Mouse (Mus musculus) left cerebral cortex, adult 8-10 months (tissue): Measurements from ENCODE around the gene Ints3. TPM values are rescaled to one million over a fixed set of nuclear protein-coding genes. Genes with fewer than 3 reads are reported as not detected.
"Not testable (repeated sequence)": the region's sequence is repeated elsewhere in the genome, so short reads cannot be mapped to it uniquely, and the experiment has no call there.

ENCODE experiments used
- DNase-seq, 2 experiments: peaks; one replicate each; pipeline ENCODE4 v3.0.0; 2022; ENCODE audit warnings: low spot score in 2 of 2
- total RNA-seq, 4 experiments: library from RNA; stranded (reverse); gene quantifications; 2 replicates each; pipeline ENCODE4 v1.2.4; 2022

Ints3 gene
- total RNA-seq, 4 experiments from 2014 or later = 55.1 to 59.9 (median 59.0) TPM

- no peak for DNase-seq
Observed at GRCm38 (mm10) chr3:90359230-90359629, 74.2 kb downstream of the Ints3 start.

- DNase-seq = no peak
Observed at GRCm38 (mm10) chr3:90357959-90358358, 75.5 kb downstream of the Ints3 start.

GRCm38 (mm10) chr3:90347847-90348246 is 85.6 kb downstream of the Ints3 start:
- no peak for DNase-seq

GRCm38 (mm10) chr3:90342853-90343252 is 90.6 kb downstream of the Ints3 start:
- not testable (repeated sequence) for DNase-seq

Other genes with a start within 250 kb of the Ints3 start
- gene Rps27, start 220.0 kb downstream of the Ints3 start, total RNA-seq = 1,000 to 10,000 TPM; 1,002 to 1,118 (median 1,038) TPM
- 10 to 100 TPM in 1 of 4 experiments, 1 to 10 TPM in 3; 7.6 to 11.3 (median 8.5) TPM for gene Rab13, start 219.9 kb downstream of the Ints3 start, total RNA-seq
- gene Jtb, start 202.0 kb downstream of the Ints3 start, total RNA-seq = 10 to 100 TPM; 29.4 to 40.3 (median 33.6) TPM
- under 1 TPM; 0.25 to 0.72 (median 0.52) TPM for gene Creb3l4, start 190.1 kb downstream of the Ints3 start, total RNA-seq
- gene Slc39a1, start 185.4 kb downstream of the Ints3 start, total RNA-seq = 10 to 100 TPM; 43.0 to 52.8 (median 49.6) TPM
- gene Crtc2, start 179.5 kb downstream of the Ints3 start, total RNA-seq = 10 to 100 TPM; 33.0 to 41.6 (median 35.8) TPM
- 10 to 100 TPM; 35.2 to 38.6 (median 37.1) TPM for gene Dennd4b, start 168.4 kb downstream of the Ints3 start, total RNA-seq
- gene Gatad2b, start 140.4 kb downstream of the Ints3 start, total RNA-seq = 10 to 100 TPM; 90.4 to 99.8 (median 96.4) TPM
- gene Slc27a3, start 43.7 kb downstream of the Ints3 start, total RNA-seq = 1 to 10 TPM; 5.7 to 7.9 (median 7.4) TPM
- 1 to 10 TPM; 4.2 to 6.0 (median 5.0) TPM for gene Npr1, start 32.2 kb upstream of the Ints3 start, total RNA-seq
- gene Ilf2, start 42.5 kb upstream of the Ints3 start, total RNA-seq = 10 to 100 TPM; 84.9 to 98.9 (median 93.3) TPM
- 10 to 100 TPM; 62.4 to 74.7 (median 67.1) TPM for gene Snapin, start 57.4 kb upstream of the Ints3 start, total RNA-seq
- 100 to 1,000 TPM; 162 to 170 (median 167) TPM for gene Chtop, start 75.9 kb upstream of the Ints3 start, total RNA-seq
- gene S100a1, start 80.8 kb upstream of the Ints3 start, total RNA-seq = 100 to 1,000 TPM; 122 to 162 (median 132) TPM
- 10 to 100 TPM; 17.1 to 26.1 (median 20.5) TPM for gene S100a13, start 80.8 kb upstream of the Ints3 start, total RNA-seq
- under 1 TPM in 1 of 4 experiments, not detected in 3; 0.63 TPM for gene S100a14, start 93.2 kb upstream of the Ints3 start, total RNA-seq
- 100 to 1,000 TPM in 2 of 4 experiments, 10 to 100 TPM in 2; 85.4 to 115 (median 102) TPM for gene S100a16, start 103.6 kb upstream of the Ints3 start, total RNA-seq
- 1 to 10 TPM in 3 of 4 experiments, under 1 TPM in 1; 0.74 to 1.9 (median 1.5) TPM for gene S100a3, start 127.0 kb upstream of the Ints3 start, total RNA-seq
- gene S100a2, start 156.6 kb upstream of the Ints3 start, total RNA-seq = not detected
- gene Gm42674, start 168.3 kb upstream of the Ints3 start, total RNA-seq = not detected
- 1 to 10 TPM; 2.5 to 5.5 (median 4.9) TPM for gene S100a4, start 170.1 kb upstream of the Ints3 start, total RNA-seq
- 1 to 10 TPM in 1 of 4 experiments, not detected in 3; 1.1 TPM for gene S100a5, start 174.9 kb upstream of the Ints3 start, total RNA-seq
- 10 to 100 TPM; 24.1 to 52.2 (median 38.7) TPM for gene S100a6, start 179.3 kb upstream of the Ints3 start, total RNA-seq
- gene S100a7a, start 220.4 kb upstream of the Ints3 start, total RNA-seq = 1 to 10 TPM in 2 of 4 experiments, under 1 TPM in 2; 0.38 to 1.1 (median 0.91) TPM
- gene S100a8, start 235.4 kb upstream of the Ints3 start, total RNA-seq = 1 to 10 TPM in 1 of 4 experiments, not detected in 3; 1.7 TPM